Mouse (Mus musculus): ENCODE measurements at regions not wholly inside any gene's neighbourhood (a gene's known extent, or its start where the extent isn't known, plus 50 kb on each side); places are given as distances from the start of the nearest gene placed in this dataset.

GRCm38 (mm10) chr3:61064720-61065119 lies 62.1 kb downstream of the P2ry1 start:
- H3K4me3 ChIP-seq (replicated peaks), result no peak overlapping the region
- H3K4me2 ChIP-seq, result no peak overlapping the region
- H3K9ac ChIP-seq (replicated peaks), result no peak overlapping the region
- no peaks in the 10 kb centered on the region for H3K9me3 ChIP-seq (replicated peaks)
- no peaks in the 10 kb centered on the region for H3K27me3 ChIP-seq (replicated peaks)
- no peaks in the 10 kb centered on the region for H3K36me3 ChIP-seq
- no peaks in the 10 kb centered on the region for H3K4me1 ChIP-seq
- no peak overlapping the region for H3K27ac ChIP-seq (replicated peaks)
- 63% methylated on average over 1 of the region's 1 CpGs for WGBS
- no peak for ATAC-seq (ENCODE audit: low FRiP score)

DNA sequence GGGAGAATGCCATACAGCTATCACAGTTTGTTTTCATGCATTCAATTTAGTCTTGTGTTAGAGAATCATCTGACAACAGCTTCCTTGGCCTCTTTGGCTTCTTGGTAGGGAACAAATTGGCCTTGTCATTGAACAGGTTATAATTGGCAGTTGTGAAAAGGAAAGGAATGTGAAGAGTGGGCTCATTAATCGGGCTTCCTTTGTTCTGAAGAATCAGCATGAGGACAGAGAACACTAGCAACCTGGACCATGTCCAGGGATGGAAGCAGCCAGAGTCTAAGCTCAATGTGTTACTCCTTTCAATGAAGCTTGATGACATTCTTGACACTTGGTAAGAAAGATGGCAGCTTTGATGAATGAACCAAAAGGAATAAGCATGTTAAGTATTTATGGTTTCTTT lies 64.5 kb downstream of the P2ry1 start:
- H3K9me3 ChIP-seq (replicated peaks), result no peaks in the 10 kb centered on the region
- WGBS, result 29% methylated on average over 1 of the region's 1 CpGs

GRCm38 (mm10) chr3:61068229-61068628 lies 65.6 kb downstream of the P2ry1 start:
- Histone ChIP-seq H3K36me3 (no peaks in the 10 kb centered on the region), H3K9ac (replicated peaks) (no peak overlapping the region), H3K27me3 (replicated peaks) (no peaks in the 10 kb centered on the region), H3K4me1 (no peaks in the 10 kb centered on the region), H3K27ac (replicated peaks) (no peak overlapping the region), H3K4me3 (replicated peaks) (no peak overlapping the region), H3K9me3 (replicated peaks) (no peaks in the 10 kb centered on the region), H3K4me2 (no peak overlapping the region)
- no peak for ATAC-seq (ENCODE audit: low FRiP score)

More for the DNA sequence above, 64.5 kb downstream of the P2ry1 start:
- Histone ChIP-seq H3K4me1 (no peaks in the 10 kb centered on the region), H3K9ac (replicated peaks) (no peak overlapping the region), H3K27ac (replicated peaks) (no peak overlapping the region), H3K27me3 (replicated peaks) (no peaks in the 10 kb centered on the region), H3K4me2 (no peak overlapping the region), H3K4me3 (replicated peaks) (no peak overlapping the region), H3K36me3 (no peaks in the 10 kb centered on the region)
- ATAC-seq (ENCODE audit: low FRiP score), result no peak

- no peaks in the 10 kb centered on the region for H3K27me3 ChIP-seq (replicated peaks)
- H3K9ac ChIP-seq (replicated peaks), result no peak overlapping the region
- H3K27ac ChIP-seq (replicated peaks), result no peak overlapping the region
- no peaks in the 10 kb centered on the region for H3K9me3 ChIP-seq (replicated peaks)
- ATAC-seq (ENCODE audit: low FRiP score), result no peak
- no peak overlapping the region for H3K4me2 ChIP-seq
- no peaks in the 10 kb centered on the region for H3K36me3 ChIP-seq
- H3K4me3 ChIP-seq (replicated peaks), result no peak overlapping the region
- WGBS, result 93% methylated on average over 1 of the region's 1 CpGs
- no peaks in the 10 kb centered on the region for H3K4me1 ChIP-seq
Measured at GRCm38 (mm10) chr3:61071041-61071440, 68.4 kb downstream of the P2ry1 start.

DNA sequence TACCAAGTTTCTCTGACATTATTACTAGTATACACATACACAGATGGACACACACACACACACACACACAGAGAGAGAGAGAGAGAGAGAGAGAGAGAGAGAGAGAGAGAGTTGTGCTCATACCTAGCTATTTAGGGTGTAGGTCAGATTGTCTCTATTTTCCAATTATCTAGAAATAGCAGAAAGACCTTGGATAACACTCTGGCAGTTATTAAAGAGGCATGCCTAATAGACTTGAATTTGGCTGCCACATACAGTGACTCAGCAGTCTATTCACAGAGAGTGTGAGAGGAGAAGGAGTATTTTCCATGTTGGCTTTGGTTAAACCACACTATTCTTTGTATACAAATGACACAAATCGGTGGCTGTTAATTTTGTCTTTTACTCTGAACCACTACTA lies 69.7 kb downstream of the P2ry1 start:
- Histone ChIP-seq H3K27me3 (replicated peaks) (no peaks in the 10 kb centered on the region), H3K4me1 (no peaks in the 10 kb centered on the region), H3K9ac (replicated peaks) (no peak overlapping the region), H3K4me3 (replicated peaks) (no peak overlapping the region), H3K36me3 (no peaks in the 10 kb centered on the region), H3K27ac (replicated peaks) (no peak overlapping the region), H3K4me2 (no peak overlapping the region), H3K9me3 (replicated peaks) (no peaks in the 10 kb centered on the region)
- ATAC-seq (ENCODE audit: low FRiP score), result no peak
- 90% methylated on average over 1 of the region's 1 CpGs for WGBS

- H3K27ac ChIP-seq (replicated peaks), result no peak overlapping the region
- no peaks in the 10 kb centered on the region for H3K9me3 ChIP-seq (replicated peaks)
- WGBS, result 97% methylated on average over 1 of the region's 1 CpGs
- H3K4me2 ChIP-seq, result no peak overlapping the region
- no peaks in the 10 kb centered on the region for H3K4me1 ChIP-seq
- no peak for ATAC-seq (ENCODE audit: low FRiP score)
- no peaks in the 10 kb centered on the region for H3K36me3 ChIP-seq
- no peak overlapping the region for H3K9ac ChIP-seq (replicated peaks)
- H3K4me3 ChIP-seq (replicated peaks), result no peak overlapping the region
- H3K27me3 ChIP-seq (replicated peaks), result no peaks in the 10 kb centered on the region
Measured at GRCm38 (mm10) chr3:61073103-61073502, 70.5 kb downstream of the P2ry1 start.

- Histone ChIP-seq H3K4me2 (no peak overlapping the region), H3K4me3 (replicated peaks) (no peak overlapping the region), H3K9ac (replicated peaks) (no peak overlapping the region), H3K27ac (replicated peaks) (no peak overlapping the region), H3K9me3 (replicated peaks) (no peaks in the 10 kb centered on the region), H3K4me1 (no peaks in the 10 kb centered on the region), H3K27me3 (replicated peaks) (no peaks in the 10 kb centered on the region), H3K36me3 (no peaks in the 10 kb centered on the region)
- WGBS, result 91% methylated on average over 4 of the region's 4 CpGs
- no peak for ATAC-seq (ENCODE audit: low FRiP score)
Measured at GRCm38 (mm10) chr3:61073806-61074205, 71.2 kb downstream of the P2ry1 start.

- no peak for ATAC-seq (ENCODE audit: low FRiP score)
Measured at GRCm38 (mm10) chr3:61075839-61076238, 73.2 kb downstream of the P2ry1 start.

GRCm38 (mm10) chr3:61089931-61090330 lies 87.3 kb downstream of the P2ry1 start:
- no peak overlapping the region for H3K4me2 ChIP-seq
- no peak overlapping the region for H3K27ac ChIP-seq (replicated peaks)
- H3K9me3 ChIP-seq (replicated peaks), result no peaks in the 10 kb centered on the region
- no peaks in the 10 kb centered on the region for H3K27me3 ChIP-seq (replicated peaks)
- H3K4me1 ChIP-seq, result no peaks in the 10 kb centered on the region
- no peak overlapping the region for H3K9ac ChIP-seq (replicated peaks)
- 82% methylated on average over 1 of the region's 1 CpGs for WGBS
- ATAC-seq (ENCODE audit: low FRiP score), result no peak
- no peak overlapping the region for H3K4me3 ChIP-seq (replicated peaks)
- no peaks in the 10 kb centered on the region for H3K36me3 ChIP-seq

More at GRCm38 (mm10) chr3:61075839-61076238, 73.2 kb downstream of the P2ry1 start:
- 81% methylated on average over 2 of the region's 2 CpGs for WGBS
- no peak overlapping the region for H3K27ac ChIP-seq (replicated peaks)
- no peak overlapping the region for H3K4me3 ChIP-seq (replicated peaks)
- no peaks in the 10 kb centered on the region for H3K9me3 ChIP-seq (replicated peaks)
- H3K36me3 ChIP-seq, result no peaks in the 10 kb centered on the region
- no peak overlapping the region for H3K4me2 ChIP-seq
- no peak overlapping the region for H3K9ac ChIP-seq (replicated peaks)
- H3K4me1 ChIP-seq, result no peaks in the 10 kb centered on the region
- H3K27me3 ChIP-seq (replicated peaks), result no peaks in the 10 kb centered on the region

DNA sequence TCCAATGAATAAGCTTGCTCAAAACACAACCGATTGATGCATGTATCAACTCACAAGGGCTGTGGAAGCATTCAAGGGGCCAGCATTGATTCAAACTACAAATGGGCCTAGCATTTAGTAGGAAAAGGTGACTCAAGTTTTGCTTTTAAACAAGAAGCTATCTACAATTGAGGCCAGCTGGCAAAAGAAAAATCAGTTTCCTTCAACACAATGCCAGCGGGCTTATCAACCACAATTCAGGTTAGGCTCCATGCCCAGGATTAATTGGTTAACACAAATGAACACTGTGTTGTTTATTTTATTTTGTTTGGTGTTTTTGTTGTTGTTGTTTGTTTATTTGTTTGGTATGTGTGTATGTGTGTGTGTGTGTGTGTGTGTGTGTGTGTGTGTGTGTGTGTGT lies 89.4 kb downstream of the P2ry1 start:
- H3K4me1 ChIP-seq, result no peaks in the 10 kb centered on the region
- ATAC-seq (ENCODE audit: low FRiP score), result no peak
- WGBS, result 93% methylated on average over 2 of the region's 2 CpGs
- no peak overlapping the region for H3K9ac ChIP-seq (replicated peaks)
- no peak overlapping the region for H3K27ac ChIP-seq (replicated peaks)
- H3K4me2 ChIP-seq, result no peak overlapping the region
- H3K36me3 ChIP-seq, result no peaks in the 10 kb centered on the region
- H3K9me3 ChIP-seq (replicated peaks), result no peaks in the 10 kb centered on the region
- no peak overlapping the region for H3K4me3 ChIP-seq (replicated peaks)
- no peaks in the 10 kb centered on the region for H3K27me3 ChIP-seq (replicated peaks)

- H3K9me3 ChIP-seq (replicated peaks), result no peaks in the 10 kb centered on the region
- H3K4me3 ChIP-seq (replicated peaks), result no peak overlapping the region
- no peaks in the 10 kb centered on the region for H3K36me3 ChIP-seq
- H3K27me3 ChIP-seq (replicated peaks), result no peaks in the 10 kb centered on the region
- no peak overlapping the region for H3K4me2 ChIP-seq
- no peak overlapping the region for H3K27ac ChIP-seq (replicated peaks)
- ATAC-seq (ENCODE audit: low FRiP score), result no peak
- no peak overlapping the region for H3K9ac ChIP-seq (replicated peaks)
- H3K4me1 ChIP-seq, result no peaks in the 10 kb centered on the region
Measured at GRCm38 (mm10) chr3:61116364-61116763, 113.8 kb downstream of the P2ry1 start.

DNA sequence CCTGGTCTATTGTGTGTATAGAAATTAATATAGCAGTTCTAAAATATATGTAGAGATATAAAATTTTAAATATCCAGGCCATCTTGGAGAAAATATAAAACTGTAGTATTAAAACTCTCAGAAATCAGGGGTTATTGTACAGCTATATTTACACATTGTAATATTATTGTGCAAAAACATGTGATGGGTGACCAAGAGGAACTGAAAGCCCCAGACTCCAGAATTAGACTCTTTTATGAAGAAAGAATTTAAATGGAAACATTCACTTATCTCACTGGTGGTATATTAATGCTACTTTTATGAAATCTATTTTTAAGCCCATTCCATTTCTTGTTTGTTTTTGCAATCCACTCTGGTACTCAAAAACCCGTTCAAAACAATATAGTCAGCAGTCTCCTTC lies 130.5 kb downstream of the P2ry1 start:
- Histone ChIP-seq H3K4me2 (no peak overlapping the region), H3K9ac (replicated peaks) (no peak overlapping the region), H3K27ac (replicated peaks) (no peak overlapping the region), H3K4me1 (no peaks in the 10 kb centered on the region), H3K9me3 (replicated peaks) (no peaks in the 10 kb centered on the region), H3K4me3 (replicated peaks) (no peak overlapping the region), H3K27me3 (replicated peaks) (no peaks in the 10 kb centered on the region), H3K36me3 (no peaks in the 10 kb centered on the region)
- WGBS, result 69% methylated on average over 1 of the region's 1 CpGs
- ATAC-seq (ENCODE audit: low FRiP score), result no peak

GRCm38 (mm10) chr3:61154087-61154486 lies 151.5 kb downstream of the P2ry1 start:
- no peaks in the 10 kb centered on the region for H3K27me3 ChIP-seq (replicated peaks)
- ATAC-seq (ENCODE audit: low FRiP score), result no peak
- H3K4me2 ChIP-seq, result no peak overlapping the region
- no peak overlapping the region for H3K9ac ChIP-seq (replicated peaks)
- whole genome bisulfite sequencing, result 83% methylated on average over 2 of the region's 2 CpGs
- no peak overlapping the region for H3K27ac ChIP-seq (replicated peaks)
- no peaks in the 10 kb centered on the region for H3K9me3 ChIP-seq (replicated peaks)
- H3K36me3 ChIP-seq, result no peaks in the 10 kb centered on the region
- no peak overlapping the region for H3K4me3 ChIP-seq (replicated peaks)
- H3K4me1 ChIP-seq, result no peaks in the 10 kb centered on the region

Data from neural tube, embryonic 15.5 days (tissue).